Mouse (Mus musculus): ENCODE measurements around the gene Rbks. TPM values are rescaled to one million over a fixed set of nuclear protein-coding genes. Genes with fewer than 3 reads are reported as not detected.
"Not testable (repeated sequence)": the region's sequence is repeated elsewhere in the genome, so short reads cannot be mapped to it uniquely, and the experiment has no call there.

Gene Rbks
- polyA plus RNA-seq, 1 experiment: 4.1 TPM

DNA sequence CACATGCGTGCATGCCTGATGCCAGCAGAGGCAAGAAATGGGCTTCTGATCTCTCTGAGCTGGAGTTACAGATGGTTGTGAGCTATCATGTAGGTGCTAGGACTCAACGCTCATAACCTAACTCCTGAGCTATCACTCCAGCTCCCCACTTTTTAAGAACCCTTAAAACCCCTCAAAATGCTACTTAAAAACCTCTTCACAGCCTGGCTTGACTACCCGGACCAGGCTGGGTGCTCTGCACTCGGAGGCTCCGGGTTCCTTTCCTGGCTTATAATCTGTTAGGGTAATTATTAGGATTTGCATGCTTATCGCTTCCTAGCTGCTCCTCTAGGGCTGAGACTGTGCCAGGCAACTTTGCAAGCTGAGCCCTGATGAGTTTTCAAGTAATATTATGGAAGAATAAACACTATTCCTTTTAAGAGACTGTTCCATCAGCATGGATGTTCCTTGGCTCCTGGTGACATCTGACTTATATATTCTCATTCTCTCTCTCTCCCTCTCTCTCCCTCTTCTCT is 99.9 kb downstream of the Rbks start:
- TF ChIP-seq CTCF (IDR thresholded peaks at IDR 0.05; ENCODE audit: insufficient read depth, low read length): no peak
- no peak for TF ChIP-seq POLR2A (IDR thresholded peaks at IDR 0.05; ENCODE audit: borderline replicate concordance, extremely low read depth, low read depth, low read length)
- DNase-seq: no peak
- Histone ChIP-seq H3K4me1 (ENCODE audit: control insufficient read depth, insufficient read depth, low read length) (peaks cover 5% of the 10 kb centered on the region; the same call in 1 of the 2 replicates), H3K4me3 (replicated peaks; ENCODE audit: extremely low read depth, low read depth, low read length) (peak overlapping the region; percentile 31)
- 54% methylated on average over 6 of the region's 6 CpGs for WGBS

DNA sequence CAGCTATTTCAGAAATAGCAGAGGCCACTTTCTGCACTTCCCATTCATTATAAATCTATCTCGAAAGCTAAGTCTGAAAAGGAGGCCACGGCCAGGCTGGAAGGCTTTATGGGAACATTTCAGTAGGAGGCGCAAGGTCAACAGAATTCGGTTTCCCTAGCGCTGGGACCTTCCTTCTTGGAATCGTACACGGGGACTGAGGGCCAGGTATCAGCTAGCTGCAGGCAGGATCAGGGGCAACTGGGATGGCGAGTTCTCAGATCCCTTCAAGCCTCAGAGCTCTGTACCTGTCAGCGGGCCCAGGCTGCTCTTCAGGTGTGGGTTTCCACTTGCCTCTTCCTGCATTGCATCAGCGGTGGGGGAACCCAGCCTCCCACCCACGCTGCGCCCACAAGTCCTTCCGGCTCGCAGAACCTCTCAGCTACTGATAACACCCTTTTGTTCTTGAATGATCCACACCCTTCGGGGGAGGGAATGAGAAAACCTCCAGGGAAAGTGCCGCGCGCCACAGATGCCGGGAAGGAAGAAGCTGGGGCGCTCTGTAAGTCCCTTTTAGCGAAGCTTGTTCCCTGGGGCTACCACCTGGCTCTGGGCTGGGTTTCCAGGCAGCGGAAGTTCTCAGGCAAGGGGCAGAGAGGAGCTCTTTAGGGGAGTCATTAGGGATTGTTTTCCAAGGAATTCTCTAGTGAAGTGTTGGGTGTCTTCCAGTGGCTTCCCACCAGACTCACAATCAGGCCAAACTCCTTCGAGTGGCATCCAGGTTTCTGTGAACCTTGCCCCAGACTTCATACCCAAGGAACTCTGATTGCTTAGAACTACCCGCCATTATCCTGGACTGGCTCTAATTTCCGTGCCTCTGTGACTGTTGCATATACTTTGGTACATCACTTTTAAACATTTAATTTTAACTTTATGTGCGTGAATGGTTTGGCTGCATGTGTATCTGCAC is 100.7 kb downstream of the Rbks start, which contains the start of gene Mrpl33:
Gene Mrpl33 (plus strand): TSS at position 455 of the 949 bp plus-strand sequence.
- TF ChIP-seq POLR2A (IDR thresholded peaks at IDR 0.05; ENCODE audit: borderline replicate concordance, extremely low read depth, low read depth, low read length) (no peak; the same call in 1 of the 2 replicates), CTCF (IDR thresholded peaks at IDR 0.05; ENCODE audit: insufficient read depth, low read length) (no peak)
- WGBS: 7% methylated on average over 26 of the region's 26 CpGs
- DNase-seq: peak; percentile 59
- Histone ChIP-seq H3K4me3 (replicated peaks; ENCODE audit: extremely low read depth, low read depth, low read length) (peak within 1 kb of the TSS; percentile 58), H3K4me1 (ENCODE audit: control insufficient read depth, insufficient read depth, low read length) (0 out of 2 replicates have a peak, but pooled peaks cover 2% of the 10 kb centered on the region)

DNA sequence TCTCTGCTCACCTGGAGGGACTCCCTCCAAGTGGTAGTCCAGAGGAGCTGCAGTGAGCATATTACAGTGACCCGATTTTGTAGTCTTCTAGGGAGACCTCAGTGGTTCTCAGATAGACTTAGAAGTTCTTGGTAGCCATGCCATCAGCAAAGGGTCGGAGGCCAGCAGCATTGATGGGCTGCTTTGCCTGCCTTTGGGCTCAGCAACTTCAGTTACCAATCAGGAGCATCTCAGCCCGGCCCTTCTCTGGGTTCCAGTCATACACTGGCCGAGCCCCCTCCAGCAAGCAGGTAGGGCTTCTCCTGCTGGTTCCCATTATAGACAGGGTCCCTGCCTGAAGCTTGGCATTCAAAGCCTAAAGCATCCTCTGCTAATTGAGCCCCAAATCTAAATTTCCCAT is 101.6 kb downstream of the Rbks start:
- WGBS: 82% methylated on average over 4 of the region's 4 CpGs
- no peak for DNase-seq
- 0 out of 2 replicates have a peak, but pooled peaks cover 2% of the 10 kb centered on the region for H3K4me1 ChIP-seq (ENCODE audit: control insufficient read depth, insufficient read depth, low read length)
- H3K4me3 ChIP-seq (replicated peaks; ENCODE audit: extremely low read depth, low read depth, low read length): no peak overlapping the region
- TF ChIP-seq POLR2A (IDR thresholded peaks at IDR 0.05; ENCODE audit: borderline replicate concordance, extremely low read depth, low read depth, low read length) (no peak), CTCF (IDR thresholded peaks at IDR 0.05; ENCODE audit: insufficient read depth, low read length) (no peak)

DNA sequence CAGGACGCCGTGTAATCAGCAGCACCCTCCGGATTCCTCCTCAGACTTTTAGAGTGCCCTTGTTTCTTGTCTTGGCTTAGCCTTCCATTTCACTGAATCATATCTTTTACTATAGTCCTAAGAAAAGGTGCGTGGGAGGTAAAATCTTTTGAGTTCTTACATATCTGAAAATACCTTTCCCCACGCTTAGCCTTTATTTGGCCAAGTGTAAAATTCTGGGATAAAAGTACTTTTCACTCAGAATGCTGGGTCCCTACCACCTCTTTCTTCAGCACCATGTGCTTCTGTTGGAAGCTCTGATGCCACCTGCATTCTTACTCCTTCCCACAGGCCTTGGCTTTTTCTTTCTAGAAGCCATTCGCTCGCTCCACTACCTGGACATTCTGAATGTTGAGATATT is 106.3 kb downstream of the Rbks start:
- Histone ChIP-seq H3K4me1 (ENCODE audit: control insufficient read depth, insufficient read depth, low read length) (no peaks in the 10 kb centered on the region), H3K4me3 (replicated peaks; ENCODE audit: extremely low read depth, low read depth, low read length) (no peak overlapping the region)
- WGBS: 88% methylated on average over 7 of the region's 7 CpGs
- no peak for DNase-seq
- TF ChIP-seq CTCF (IDR thresholded peaks at IDR 0.05; ENCODE audit: insufficient read depth, low read length): no peak
- no peak for TF ChIP-seq POLR2A (IDR thresholded peaks at IDR 0.05; ENCODE audit: borderline replicate concordance, extremely low read depth, low read depth, low read length)

DNA sequence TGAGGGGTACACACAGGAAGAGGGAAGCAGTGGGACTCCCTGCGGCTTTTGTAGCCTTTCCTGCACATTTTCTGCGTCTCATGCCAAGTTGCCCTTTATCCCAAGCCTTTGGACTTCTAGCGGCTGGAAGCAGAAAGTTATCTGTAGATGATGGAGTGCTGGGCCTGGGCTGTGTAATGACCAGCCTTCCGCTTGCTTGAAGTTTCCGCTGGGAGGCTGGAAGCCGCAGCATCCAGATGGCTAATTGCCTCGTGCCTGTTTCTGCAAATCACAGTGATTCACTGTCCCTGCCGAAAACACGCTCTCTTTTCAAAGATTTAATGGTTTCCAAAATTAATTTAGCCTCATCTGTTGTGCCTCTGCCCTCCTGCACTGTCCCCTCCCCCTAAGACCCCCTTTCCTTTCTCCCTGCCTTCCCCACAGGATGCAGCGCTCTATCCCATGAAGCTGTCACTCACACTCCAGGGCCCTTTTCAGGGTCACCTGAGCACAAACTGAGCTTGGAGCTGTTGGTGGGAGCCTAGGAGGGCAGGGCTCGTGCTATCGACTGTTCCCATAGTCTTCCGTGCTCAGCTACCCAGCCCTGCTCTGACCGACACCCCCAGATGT is 107.6 kb downstream of the Rbks start:
- TF ChIP-seq CTCF (IDR thresholded peaks at IDR 0.05; ENCODE audit: insufficient read depth, low read length) (no peak), POLR2A (IDR thresholded peaks at IDR 0.05; ENCODE audit: borderline replicate concordance, extremely low read depth, low read depth, low read length) (no peak)
- H3K4me1 ChIP-seq (ENCODE audit: control insufficient read depth, insufficient read depth, low read length): no peaks in the 10 kb centered on the region
- 79% methylated on average over 14 of the region's 14 CpGs for WGBS
- DNase-seq: no peak
- H3K4me3 ChIP-seq (replicated peaks; ENCODE audit: extremely low read depth, low read depth, low read length): no peak overlapping the region

DNA sequence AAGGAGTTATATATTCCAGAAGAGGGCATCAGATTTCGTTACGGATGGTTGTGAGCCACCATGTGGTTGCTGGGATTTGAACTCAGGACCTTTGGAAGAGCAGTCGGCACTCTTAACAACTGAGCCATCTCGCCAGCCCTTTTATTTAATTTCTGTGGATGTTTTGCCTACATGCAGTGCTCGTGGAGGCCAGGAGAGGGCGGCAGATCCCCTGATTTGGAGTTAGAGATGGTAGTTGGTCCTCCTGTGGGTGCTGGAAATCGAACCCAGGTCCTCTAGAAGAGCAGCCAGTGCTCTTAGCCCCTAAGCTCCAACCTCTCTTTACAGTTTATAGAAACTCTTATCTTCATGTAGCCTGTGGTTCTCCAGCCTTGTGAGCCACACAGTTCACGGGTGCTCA is 108.8 kb downstream of the Rbks start:
- 0 out of 2 replicates have a peak, but pooled peaks have one; percentile 2 for TF ChIP-seq CTCF (IDR thresholded peaks at IDR 0.05; ENCODE audit: insufficient read depth, low read length)
- H3K4me3 ChIP-seq (replicated peaks; ENCODE audit: extremely low read depth, low read depth, low read length); DNase-seq; H3K4me1 ChIP-seq (ENCODE audit: control insufficient read depth, insufficient read depth, low read length): not testable (repeated sequence)
- 83% methylated on average over 8 of the region's 8 CpGs for WGBS

DNA sequence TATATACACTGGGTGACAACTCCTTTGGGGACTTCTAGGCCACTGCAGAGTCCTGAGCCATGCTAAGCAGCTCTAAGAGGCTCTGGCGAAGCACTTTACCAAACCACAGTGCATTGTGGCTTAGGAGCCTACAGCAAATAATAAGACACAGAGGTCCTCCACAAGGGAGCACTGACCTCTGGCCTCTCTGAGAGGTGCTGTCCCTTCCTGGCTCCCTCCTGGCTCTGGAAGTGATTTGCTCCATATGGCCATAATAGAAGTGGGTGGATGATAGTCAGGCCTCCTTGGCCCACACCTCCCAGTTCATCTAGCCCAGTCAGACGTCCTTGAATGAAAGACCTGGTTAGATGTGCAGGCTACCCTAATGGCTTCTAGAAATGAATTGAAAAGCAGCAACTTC is 109.4 kb downstream of the Rbks start:
- Histone ChIP-seq H3K4me3 (replicated peaks; ENCODE audit: extremely low read depth, low read depth, low read length) (no peak overlapping the region), H3K4me1 (ENCODE audit: control insufficient read depth, insufficient read depth, low read length) (no peaks in the 10 kb centered on the region)
- WGBS: 81% methylated on average over 2 of the region's 2 CpGs
- DNase-seq: no peak
- TF ChIP-seq POLR2A (IDR thresholded peaks at IDR 0.05; ENCODE audit: borderline replicate concordance, extremely low read depth, low read depth, low read length): no peak
- no peak for TF ChIP-seq CTCF (IDR thresholded peaks at IDR 0.05; ENCODE audit: insufficient read depth, low read length)

DNA sequence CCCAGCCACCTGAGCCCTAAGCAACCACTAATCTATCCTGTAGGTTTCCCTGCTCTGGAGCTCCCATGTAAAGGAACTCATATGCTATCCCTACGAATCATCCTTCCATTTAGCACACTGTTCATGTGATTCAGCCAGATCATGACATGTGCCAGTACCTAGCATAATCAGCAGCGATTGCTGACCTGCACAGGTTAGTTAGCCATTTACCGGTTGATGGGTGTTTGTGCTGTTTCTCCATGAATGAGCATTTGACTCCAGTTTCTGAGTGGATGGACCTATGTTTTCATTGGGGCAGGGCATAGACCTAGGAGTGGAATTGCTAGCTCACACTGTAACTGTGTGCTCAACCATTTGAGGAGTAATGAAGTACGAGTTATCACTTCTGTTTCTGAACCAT is 111.9 kb downstream of the Rbks start:
- DNase-seq: no peak
- TF ChIP-seq CTCF (IDR thresholded peaks at IDR 0.05; ENCODE audit: insufficient read depth, low read length) (no peak), POLR2A (IDR thresholded peaks at IDR 0.05; ENCODE audit: borderline replicate concordance, extremely low read depth, low read depth, low read length) (no peak)
- Histone ChIP-seq H3K4me1 (ENCODE audit: control insufficient read depth, insufficient read depth, low read length) (no peaks in the 10 kb centered on the region), H3K4me3 (replicated peaks; ENCODE audit: extremely low read depth, low read depth, low read length) (no peak overlapping the region)
- WGBS: 88% methylated on average over 4 of the region's 4 CpGs

DNA sequence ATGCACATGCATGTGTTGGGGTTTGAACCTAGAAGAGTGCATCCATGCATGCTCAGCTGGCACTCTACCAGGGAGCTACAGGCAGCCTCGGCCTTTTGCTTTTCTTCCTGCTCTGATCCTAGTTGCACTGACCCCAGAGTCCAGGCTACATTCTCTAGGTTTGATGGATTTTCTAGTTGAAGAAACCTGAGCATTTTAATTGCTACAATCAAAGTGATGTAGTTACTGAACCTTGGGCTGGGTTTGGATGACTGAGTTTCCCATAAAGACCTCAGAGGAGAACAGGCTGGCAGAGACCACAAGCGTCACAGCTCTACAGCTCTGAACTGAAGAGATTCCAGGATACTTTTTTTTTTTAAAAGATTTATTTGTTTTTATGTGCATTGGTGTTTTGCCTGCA is 114.2 kb downstream of the Rbks start:
- TF ChIP-seq CTCF (IDR thresholded peaks at IDR 0.05; ENCODE audit: insufficient read depth, low read length): no peak
- TF ChIP-seq POLR2A (IDR thresholded peaks at IDR 0.05; ENCODE audit: borderline replicate concordance, extremely low read depth, low read depth, low read length): no peak
- no peaks in the 10 kb centered on the region for H3K4me1 ChIP-seq (ENCODE audit: control insufficient read depth, insufficient read depth, low read length)
- no peak for DNase-seq
- no peak overlapping the region for H3K4me3 ChIP-seq (replicated peaks; ENCODE audit: extremely low read depth, low read depth, low read length)
- 88% methylated on average over 2 of the region's 2 CpGs for WGBS
